Mouse (Mus musculus) liver (tissue): ENCODE measurements around the gene Ptprz1.
"Not testable (repeated sequence)": the region's sequence is repeated elsewhere in the genome, so short reads cannot be mapped to it uniquely, and the experiment has no call there.

Experiments
- DNase-seq: peaks from one replicate; pipeline ENCODE4 v3.0.0-alpha.2; 2020; ENCODE audit warnings: mixed read lengths

The Ptprz1 gene

GRCm38 (mm10) chr6:23014988-23015613 lies 139.8 kb downstream of the Ptprz1 start:
- DNase-seq, result no peak

- DNase-seq, result no peak
These were observed 152.9 kb downstream of the Ptprz1 start for GRCm38 (mm10) chr6:23028251-23028650.

GRCm38 (mm10) chr6:23048836-23049235 lies 173.5 kb downstream of the Ptprz1 start:
- no peak for DNase-seq

GRCm38 (mm10) chr6:23055734-23056133 lies 180.4 kb downstream of the Ptprz1 start:
- no peak for DNase-seq

GRCm38 (mm10) chr6:23076060-23076459 lies 200.8 kb downstream of the Ptprz1 start:
- DNase-seq, result no peak

- no peak for DNase-seq
These were observed 203.0 kb downstream of the Ptprz1 start for GRCm38 (mm10) chr6:23078273-23078672.

GRCm38 (mm10) chr6:23079991-23080680 lies 204.8 kb downstream of the Ptprz1 start:
- no peak for DNase-seq

GRCm38 (mm10) chr6:23084587-23085421 lies 209.5 kb downstream of the Ptprz1 start:
- no peak for DNase-seq

- DNase-seq, result not testable (repeated sequence)
These were observed 214.0 kb downstream of the Ptprz1 start for GRCm38 (mm10) chr6:23089292-23089691.

- not testable (repeated sequence) for DNase-seq
These were observed 215.2 kb downstream of the Ptprz1 start for GRCm38 (mm10) chr6:23090346-23091055.
